Mouse (Mus musculus): ENCODE measurements around the gene Bmp10. TPM values are rescaled to one million over a fixed set of nuclear protein-coding genes. Genes with fewer than 3 reads are reported as not detected.

Bmp10 gene
- polyA plus RNA-seq, 1 experiment from 2014 or later = not detected

DNA sequence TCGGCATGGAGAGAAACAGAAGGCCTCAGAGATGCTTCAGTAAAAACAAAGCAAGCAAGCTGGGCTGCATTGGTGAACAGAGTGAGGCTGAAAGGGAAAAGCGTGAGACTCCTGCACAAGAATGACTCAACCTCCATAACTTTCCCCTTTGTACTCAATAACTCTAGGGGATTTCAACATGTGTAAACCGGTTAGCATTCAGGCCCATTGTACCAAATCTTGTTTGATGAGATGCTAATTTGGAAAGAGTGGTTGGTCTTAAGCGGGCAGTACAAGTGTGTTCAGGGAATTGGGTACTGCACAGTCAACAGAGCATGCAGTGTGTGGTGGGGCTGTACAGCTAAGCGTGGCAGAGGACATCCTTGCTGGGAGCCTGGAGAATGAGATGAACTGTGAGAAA, 46.4 kb downstream of the Bmp10 start:
- H3K27ac ChIP-seq = no peak overlapping the region
- WGBS (ENCODE audit: missing documents) = 100% methylated on average over 5 of the region's 5 CpGs
- no peaks in the 10 kb centered on the region; the same call in 1 of the 2 replicates for H3K79me2 ChIP-seq (ENCODE audit: inconsistent target)
- H3K36me3 ChIP-seq (ENCODE audit: inconsistent target) = peaks cover 95% of the 10 kb centered on the region
- H3K4me3 ChIP-seq (ENCODE audit: inconsistent target) = no peak overlapping the region

DNA sequence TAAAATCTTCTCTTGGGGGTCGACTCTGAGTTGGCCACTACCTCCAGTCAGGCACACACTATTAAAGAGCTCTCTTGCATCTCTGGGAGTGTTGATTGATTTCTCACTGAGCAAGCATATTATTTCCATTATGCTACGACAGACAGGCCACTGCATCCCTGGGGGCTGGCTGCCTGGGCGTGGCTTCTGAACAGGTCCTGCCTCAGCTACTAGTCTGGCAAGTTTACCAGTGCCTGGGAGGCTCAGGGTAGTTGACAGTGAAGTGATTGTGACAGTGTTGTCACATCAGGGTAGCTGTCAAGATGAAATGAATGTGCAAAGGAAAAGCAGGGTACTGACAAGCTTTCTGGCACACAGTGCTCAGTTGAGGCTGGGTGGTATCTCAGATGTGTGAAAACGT, 50.1 kb downstream of the Bmp10 start:
- Histone ChIP-seq H3K27ac (no peak overlapping the region), H3K4me3 (ENCODE audit: inconsistent target) (no peak overlapping the region), H3K36me3 (ENCODE audit: inconsistent target) (peaks cover 97% of the 10 kb centered on the region), H3K79me2 (ENCODE audit: inconsistent target) (peaks cover 2% of the 10 kb centered on the region; the same call in 1 of the 2 replicates)
- WGBS (ENCODE audit: missing documents) = 90% methylated on average over 4 of the region's 4 CpGs

DNA sequence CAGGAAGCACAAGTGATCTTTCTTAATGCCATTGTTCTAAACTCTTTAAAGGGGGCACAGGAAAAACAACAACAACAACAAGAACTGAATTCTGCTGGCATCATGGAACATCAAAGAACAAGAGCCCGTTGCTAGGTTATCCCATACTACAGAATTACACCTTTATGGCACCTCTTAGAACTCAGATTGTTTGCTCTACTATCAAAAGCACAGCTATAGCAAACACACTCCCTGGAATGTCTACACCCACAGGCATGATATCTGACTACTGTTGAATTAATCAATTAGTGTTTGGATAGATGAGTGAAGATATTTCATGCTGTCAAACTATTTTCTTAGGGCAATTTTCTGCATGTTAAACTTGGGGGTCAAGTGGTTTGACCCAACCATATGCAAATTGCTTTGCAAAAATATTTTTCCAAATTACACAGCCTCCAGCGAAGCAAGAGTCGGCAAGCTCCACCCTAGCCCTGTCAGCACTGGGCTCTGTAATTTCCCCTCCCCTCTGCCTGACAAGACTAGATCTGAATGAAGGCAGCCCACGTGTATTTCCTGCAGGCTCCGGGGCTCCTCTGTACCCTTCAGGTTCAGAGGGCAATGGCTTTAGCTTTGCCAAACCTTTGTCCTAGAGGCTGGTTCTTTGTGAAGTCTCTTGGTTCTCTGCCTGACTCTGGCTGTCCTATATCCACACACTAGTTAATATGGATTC, 50.7 kb downstream of the Bmp10 start:
- Histone ChIP-seq H3K27ac (no peak overlapping the region), H3K4me3 (ENCODE audit: inconsistent target) (no peak overlapping the region), H3K36me3 (ENCODE audit: inconsistent target) (peaks cover 98% of the 10 kb centered on the region), H3K79me2 (ENCODE audit: inconsistent target) (peaks cover 4% of the 10 kb centered on the region; the same call in 1 of the 2 replicates)
- 93% methylated on average over 5 of the region's 5 CpGs for WGBS (ENCODE audit: missing documents)

DNA sequence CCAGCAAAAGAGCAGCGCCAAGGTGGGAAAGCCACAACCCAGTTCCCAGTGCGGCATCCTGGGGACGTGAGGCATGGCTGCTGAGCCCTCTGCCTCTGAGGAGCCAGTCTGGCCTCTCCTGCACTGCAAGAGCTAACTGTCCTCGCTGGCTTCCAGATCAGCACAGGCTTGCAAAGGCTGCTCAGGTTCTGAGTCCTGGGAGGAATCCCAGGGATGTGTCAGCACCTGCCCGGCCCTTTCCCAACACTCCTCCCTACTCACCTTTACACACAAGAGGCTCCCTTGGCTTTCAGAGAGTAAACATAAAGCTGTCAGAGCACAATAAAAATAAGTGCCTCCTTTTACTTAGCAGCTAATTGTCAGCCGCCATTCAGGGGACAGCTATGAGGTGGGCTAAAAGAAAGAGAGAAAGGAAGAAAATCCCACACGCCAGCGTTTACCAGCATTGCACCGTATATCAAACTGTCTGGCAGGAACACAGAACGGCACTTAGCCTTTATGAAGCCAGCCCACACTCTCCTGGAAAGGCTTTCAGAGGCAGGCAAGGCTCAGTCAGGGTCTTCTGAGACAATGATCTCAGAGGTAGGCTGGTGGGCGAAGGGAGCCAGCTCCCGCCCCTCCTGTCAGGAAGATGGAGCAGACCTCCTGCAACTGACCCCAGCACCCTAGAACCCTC, 54.6 kb downstream of the Bmp10 start:
- WGBS (ENCODE audit: missing documents) = 94% methylated on average over 12 of the region's 12 CpGs
- H3K27ac ChIP-seq = no peak overlapping the region
- peaks cover 94% of the 10 kb centered on the region for H3K36me3 ChIP-seq (ENCODE audit: inconsistent target)
- H3K79me2 ChIP-seq (ENCODE audit: inconsistent target) = peaks cover 35% of the 10 kb centered on the region; the same call in 1 of the 2 replicates
- H3K4me3 ChIP-seq (ENCODE audit: inconsistent target) = no peak overlapping the region

DNA sequence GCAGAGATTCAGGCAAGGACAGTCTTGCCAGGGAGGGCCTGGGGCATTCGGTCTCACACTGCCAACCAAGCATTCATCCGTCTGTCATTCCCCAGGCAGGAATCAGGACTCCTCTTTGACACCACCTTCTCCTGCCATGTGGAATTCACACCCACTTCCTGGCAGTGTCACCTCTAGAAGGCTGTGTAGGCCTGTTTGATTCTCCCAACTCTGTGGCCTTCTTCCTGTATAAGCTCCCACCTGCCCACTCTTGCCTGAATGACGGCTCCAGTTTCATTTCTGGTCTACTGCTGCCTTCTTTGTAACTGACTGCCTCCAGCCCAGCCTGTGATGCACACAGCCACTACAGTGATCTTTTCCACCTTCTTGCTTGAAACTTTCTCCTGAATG, 55.1 kb downstream of the Bmp10 start:
- H3K27ac ChIP-seq = no peak overlapping the region
- H3K79me2 ChIP-seq (ENCODE audit: inconsistent target) = peaks cover 40% of the 10 kb centered on the region; the same call in 1 of the 2 replicates
- H3K36me3 ChIP-seq (ENCODE audit: inconsistent target) = peaks cover 94% of the 10 kb centered on the region
- 98% methylated on average over 3 of the region's 3 CpGs for WGBS (ENCODE audit: missing documents)
- H3K4me3 ChIP-seq (ENCODE audit: inconsistent target) = no peak overlapping the region

DNA sequence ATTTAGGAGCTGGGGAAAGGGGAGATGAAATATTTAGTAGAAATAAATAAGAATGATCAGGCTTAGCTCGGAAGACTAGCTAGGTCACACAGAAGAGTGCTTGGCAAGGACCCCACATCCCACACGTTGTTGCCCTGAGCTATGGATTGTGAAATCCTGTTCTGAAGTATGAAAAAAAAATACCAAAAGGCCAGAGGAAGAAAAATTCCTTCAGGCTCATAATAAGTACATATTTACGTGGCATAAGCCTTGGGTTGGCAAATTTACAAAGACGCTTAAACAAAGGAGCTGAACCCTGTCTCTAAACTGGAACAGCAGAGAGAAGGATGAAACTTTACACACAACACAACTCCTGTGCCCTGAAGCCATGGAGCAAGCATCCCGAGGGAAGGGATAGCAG, 56.0 kb downstream of the Bmp10 start:
- WGBS (ENCODE audit: missing documents) = 92% methylated on average over 5 of the region's 5 CpGs
- no peak overlapping the region for H3K4me3 ChIP-seq (ENCODE audit: inconsistent target)
- H3K27ac ChIP-seq = no peak overlapping the region
- H3K79me2 ChIP-seq (ENCODE audit: inconsistent target) = peaks cover 47% of the 10 kb centered on the region; the same call in 1 of the 2 replicates
- peaks cover 94% of the 10 kb centered on the region for H3K36me3 ChIP-seq (ENCODE audit: inconsistent target)

Other genes starting within 250 kb of the Bmp10 start
- 0.20 to 0.55 TPM (median 0.40 TPM) in 3 replicates for gene Antxr1, start 93.2 kb upstream of the Bmp10 start, polyA plus RNA-seq (2018)
- not detected in 3 replicates for gene Gkn1, start 78.1 kb upstream of the Bmp10 start, polyA plus RNA-seq (2018)
- gene Gkn2, start 55.6 kb upstream of the Bmp10 start, polyA plus RNA-seq (2018) = not detected in 3 replicates
- gene Gkn3, start 40.1 kb upstream of the Bmp10 start, polyA plus RNA-seq (2018) = not detected in 3 replicates
- gene Arhgap25, start 104.3 kb downstream of the Bmp10 start, polyA plus RNA-seq (2018) = 57.1 to 128 TPM (median 92.0 TPM) in 3 replicates
- gene Prokr1, start 161.7 kb downstream of the Bmp10 start, polyA plus RNA-seq (2018) = 0.82 to 2.6 TPM (median 1.1 TPM) in 3 replicates
- gene Aplf, start 243.2 kb downstream of the Bmp10 start, polyA plus RNA-seq (2018) = 3.7 to 8.1 TPM (median 7.2 TPM) in 3 replicates

All from macrophage (primary cell).